Mouse (Mus musculus) cortical plate, adult 2 months (tissue): ENCODE data around the gene Ptma.

Experiments
- CTCF ChIP-seq: fragments of 200-500 bp; IDR thresholded peaks from 2 replicates; pipeline ENCODE4 v1.5.1; 2011; ENCODE audit warnings: mild to moderate bottlenecking, control low read depth, low read length; ENCODE audit not compliant: insufficient read depth; ENCODE audit errors: extremely low read depth
- POLR2A ChIP-seq: fragments of 200-500 bp; IDR thresholded peaks from 2 replicates; pipeline ENCODE4 v1.6.1; 2011; ENCODE audit warnings: mild to moderate bottlenecking, low read length, control low read depth; ENCODE audit not compliant: insufficient read depth; ENCODE audit errors: extremely low read depth

DNA sequence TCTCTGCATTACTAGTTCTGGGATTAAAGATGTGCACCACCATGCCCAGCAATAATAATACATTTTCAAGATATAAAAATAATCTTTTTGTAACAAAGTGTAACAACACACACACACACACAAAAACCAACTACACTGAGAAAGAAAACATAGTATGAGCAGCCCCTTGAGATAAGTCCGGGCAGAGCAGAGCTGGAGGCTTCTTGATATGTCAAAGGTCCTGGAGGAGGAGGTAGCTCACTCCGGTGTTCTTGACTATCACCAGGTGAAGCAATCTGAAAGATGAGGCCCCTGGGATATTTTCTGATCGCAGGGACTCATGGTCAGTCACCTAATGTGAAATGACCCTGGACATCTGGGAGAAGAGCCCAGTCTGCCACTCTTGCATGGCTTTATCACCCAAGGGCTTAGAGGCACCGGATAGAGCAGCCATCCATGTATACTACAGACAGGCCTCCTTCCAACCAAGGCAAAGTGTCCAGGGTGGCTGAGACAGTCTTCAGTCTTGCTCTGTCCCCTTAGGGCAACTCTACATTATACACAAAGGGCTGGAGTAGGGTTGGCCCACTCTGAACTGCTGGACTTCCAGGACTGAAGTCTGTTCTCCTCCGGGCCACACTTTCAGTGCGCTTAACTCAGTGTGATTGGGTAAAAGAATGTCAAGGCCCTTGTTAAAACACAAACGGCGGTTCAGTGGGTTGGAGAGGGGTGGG, 45.6 kb upstream of the Ptma start:
- TF ChIP-seq POLR2A (no peak), CTCF (no peak)
